Mouse (Mus musculus) lung, embryonic 16.5 days (tissue): ENCODE results near the gene Grxcr1. TPM values are rescaled to one million over a fixed set of nuclear protein-coding genes. Genes with fewer than 3 reads are reported as not detected.

ENCODE experiments used
- ATAC-seq: fragments of 200-750 bp; cut with Nextera tagmentation; 2 replicates; pipeline ENCODE4 v1.8.0; 2017; ENCODE audit warnings: low read depth, mild to moderate bottlenecking, moderate library complexity
- H3K27ac ChIP-seq: fragments of 300-500 bp; sonication (generic); 2 replicates; pipeline ENCODE4 v1.5.1; 2014; ENCODE audit warnings: mild to moderate bottlenecking, control low read depth, low read length
- H3K27me3 ChIP-seq: fragments of 300-500 bp; sonication (generic); 2 replicates; pipeline ENCODE4 v1.6.1; 2014; ENCODE audit warnings: low read depth, low read length, mixed read lengths; ENCODE audit not compliant: control insufficient read depth, insufficient read depth
- H3K36me3 ChIP-seq: fragments of 300-500 bp; sonication (generic); 2 replicates; pipeline ENCODE4 v1.6.1; 2014; ENCODE audit warnings: low read length; ENCODE audit not compliant: control insufficient read depth, insufficient read depth
- H3K4me1 ChIP-seq: fragments of 300-500 bp; sonication (generic); replicated peaks from 2 replicates; pipeline ENCODE4 v1.6.1; 2014; ENCODE audit warnings: low read length, mixed read lengths; ENCODE audit not compliant: control insufficient read depth, insufficient read depth
- H3K4me2 ChIP-seq: fragments of 300-500 bp; sonication (generic); 2 replicates; pipeline ENCODE4 v1.6.1; 2014; ENCODE audit warnings: low read depth, low read length, control low read depth
- H3K4me3 ChIP-seq: fragments of 300-500 bp; sonication (generic); 2 replicates; pipeline ENCODE4 v1.5.1; 2014; ENCODE audit warnings: mild to moderate bottlenecking, low read length, control low read depth
- H3K9ac ChIP-seq: fragments of 300-500 bp; sonication (generic); 2 replicates; pipeline ENCODE4 v1.6.1; 2014; ENCODE audit warnings: low read length, control low read depth
- H3K9me3 ChIP-seq: fragments of 300-500 bp; sonication (generic); 2 replicates; pipeline ENCODE4 v1.6.1; 2016; ENCODE audit warnings: low read length; ENCODE audit not compliant: control insufficient read depth
- WGBS: fragments of 180-500 bp; shearing (Covaris S2); extraction: QIAGEN DNeasy Blood & Tissue Kit; methylation state at CpG from one replicate; pipeline ENCODE4 v1.1.7; 2014; 5-methylcytosine and 5-hydroxymethylcytosine counted together
- polyA plus RNA-seq: library from polyadenylated mRNA; unstranded; fragments of >200 nt; fragmentation: Nextera tagmentation; extraction: Ambion mirVana; gene quantifications from 2 replicates; pipeline ENCODE4 v1.2.1, GENCODE M21; 2015

Grxcr1 gene
- polyA plus RNA-seq, 1 experiment from 2014 or later: not detected

- no peak overlapping the region for H3K4me3 ChIP-seq
- no peak overlapping the region for H3K4me2 ChIP-seq
- H3K4me1 ChIP-seq: no peaks in the 10 kb centered on the region
- no peaks in the 10 kb centered on the region for H3K27me3 ChIP-seq
- no peak overlapping the region for H3K9ac ChIP-seq
- H3K9me3 ChIP-seq: no peaks in the 10 kb centered on the region; the same call in 1 of the 2 replicates
- 57% methylated on average over 4 of the region's 4 CpGs for WGBS
- ATAC-seq: no peak
- no peaks in the 10 kb centered on the region for H3K36me3 ChIP-seq
- no peak overlapping the region for H3K27ac ChIP-seq
Observed at GRCm38 (mm10) chr5:68068694-68069093, 37.1 kb downstream of the Grxcr1 start.

GRCm38 (mm10) chr5:68070308-68070707 lies 38.7 kb downstream of the Grxcr1 start:
- no peaks in the 10 kb centered on the region for H3K36me3 ChIP-seq
- H3K27me3 ChIP-seq: no peaks in the 10 kb centered on the region
- no peak overlapping the region for H3K27ac ChIP-seq
- 79% methylated on average over 3 of the region's 3 CpGs for WGBS
- H3K4me3 ChIP-seq: no peak overlapping the region
- no peaks in the 10 kb centered on the region for H3K4me1 ChIP-seq
- ATAC-seq: no peak
- H3K9me3 ChIP-seq: no peaks in the 10 kb centered on the region; the same call in 1 of the 2 replicates
- H3K9ac ChIP-seq: no peak overlapping the region
- no peak overlapping the region for H3K4me2 ChIP-seq

GRCm38 (mm10) chr5:68071857-68072256 lies 40.2 kb downstream of the Grxcr1 start:
- no peak overlapping the region for H3K27ac ChIP-seq
- H3K27me3 ChIP-seq: no peaks in the 10 kb centered on the region
- ATAC-seq: no peak
- H3K4me3 ChIP-seq: no peak overlapping the region
- 83% methylated on average over 4 of the region's 4 CpGs for WGBS
- no peaks in the 10 kb centered on the region; the same call in 1 of the 2 replicates for H3K9me3 ChIP-seq
- H3K36me3 ChIP-seq: no peaks in the 10 kb centered on the region
- no peak overlapping the region for H3K9ac ChIP-seq
- H3K4me1 ChIP-seq: no peaks in the 10 kb centered on the region
- H3K4me2 ChIP-seq: no peak overlapping the region

DNA sequence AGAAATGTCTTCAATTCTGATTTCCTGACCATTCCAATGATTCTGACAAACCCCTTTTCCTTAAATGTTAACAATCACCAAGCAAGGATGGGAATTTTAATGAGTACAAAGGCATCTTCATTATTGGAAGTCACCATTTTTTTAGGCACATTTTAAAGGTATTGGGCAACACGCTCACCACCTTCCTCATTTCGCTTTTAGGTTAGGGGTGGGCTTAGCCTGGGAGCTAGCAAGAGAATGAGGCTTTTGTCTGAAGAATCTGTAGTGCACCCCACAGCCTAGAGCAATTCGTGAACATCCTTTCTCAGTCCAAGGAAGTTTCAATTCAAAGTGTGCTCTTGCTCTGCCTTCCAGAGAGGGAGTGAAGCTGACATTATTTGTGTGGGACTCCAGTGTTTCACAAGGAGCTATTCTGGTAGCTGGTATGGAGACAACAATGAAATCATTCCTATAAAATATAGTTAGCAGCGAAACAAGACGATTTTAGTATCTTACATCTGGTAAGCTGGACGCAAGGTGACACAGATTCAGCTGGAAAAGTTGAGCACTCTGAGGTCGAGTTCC lies 55.0 kb downstream of the Grxcr1 start:
- WGBS: 74% methylated on average over 7 of the region's 7 CpGs
- H3K27ac ChIP-seq: no peak overlapping the region
- H3K4me1 ChIP-seq: no peaks in the 10 kb centered on the region
- H3K4me3 ChIP-seq: no peak overlapping the region
- no peak for ATAC-seq
- H3K36me3 ChIP-seq: no peaks in the 10 kb centered on the region
- H3K27me3 ChIP-seq: no peaks in the 10 kb centered on the region
- H3K9me3 ChIP-seq: no peaks in the 10 kb centered on the region
- H3K9ac ChIP-seq: no peak overlapping the region
- H3K4me2 ChIP-seq: no peak overlapping the region

DNA sequence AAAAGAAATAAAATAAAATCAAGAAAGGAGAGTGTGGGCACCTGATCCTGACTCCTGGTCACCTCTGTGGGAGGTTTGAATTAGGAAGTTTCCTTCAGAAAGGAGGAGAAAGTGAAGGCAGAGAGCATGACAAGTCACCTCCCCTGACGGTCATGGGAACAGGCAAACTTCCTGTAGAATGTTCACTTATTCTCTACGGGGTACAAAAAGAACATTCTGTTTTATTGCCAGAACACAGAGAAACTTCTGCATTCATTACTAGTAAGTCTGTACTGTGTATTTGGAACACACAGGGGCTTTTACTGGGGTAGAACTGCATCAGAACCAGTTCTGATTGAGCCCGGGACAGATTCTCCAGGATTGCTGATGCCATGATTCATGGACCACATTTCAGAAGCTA lies 55.5 kb downstream of the Grxcr1 start:
- Histone ChIP-seq H3K4me3 (no peak overlapping the region), H3K4me1 (no peaks in the 10 kb centered on the region), H3K27ac (no peak overlapping the region), H3K9me3 (no peaks in the 10 kb centered on the region), H3K9ac (no peak overlapping the region), H3K36me3 (no peaks in the 10 kb centered on the region), H3K4me2 (no peak overlapping the region), H3K27me3 (no peaks in the 10 kb centered on the region)
- no peak for ATAC-seq
- 73% methylated on average over 3 of the region's 3 CpGs for WGBS

DNA sequence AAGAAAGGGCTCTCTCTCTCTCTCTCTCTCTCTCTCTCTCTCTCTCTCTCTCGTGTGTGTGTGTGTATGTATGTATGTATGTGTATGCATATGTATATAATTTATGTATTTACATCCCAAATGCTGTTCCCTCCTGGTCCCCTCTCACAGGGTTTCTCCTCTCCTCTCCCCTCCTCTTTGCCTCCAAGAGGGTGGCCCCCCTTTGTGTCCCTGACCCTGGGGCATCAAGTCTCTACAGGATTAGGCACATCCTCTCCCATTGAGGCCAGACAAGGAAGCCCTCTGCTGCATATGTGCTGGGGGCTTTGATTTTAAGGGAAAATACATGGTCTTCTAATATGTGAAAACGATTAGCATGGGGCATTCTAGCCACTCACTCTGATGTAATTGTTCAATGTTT lies 61.5 kb downstream of the Grxcr1 start:
- no peak for ATAC-seq
- Histone ChIP-seq H3K4me1 (no peaks in the 10 kb centered on the region), H3K36me3 (no peaks in the 10 kb centered on the region), H3K9ac (no peak overlapping the region), H3K27me3 (no peaks in the 10 kb centered on the region), H3K27ac (no peak overlapping the region), H3K4me3 (no peak overlapping the region), H3K4me2 (no peak overlapping the region), H3K9me3 (no peaks in the 10 kb centered on the region)
- 45% methylated on average over 2 of the region's 2 CpGs for WGBS

- ATAC-seq: no peak
- no peak overlapping the region for H3K4me2 ChIP-seq
- H3K9ac ChIP-seq: no peak overlapping the region
- no peaks in the 10 kb centered on the region for H3K36me3 ChIP-seq
- no peak overlapping the region for H3K27ac ChIP-seq
- H3K4me3 ChIP-seq: no peak overlapping the region
- no peaks in the 10 kb centered on the region for H3K27me3 ChIP-seq
- no peaks in the 10 kb centered on the region for H3K9me3 ChIP-seq
- 80% methylated on average over 5 of the region's 5 CpGs for WGBS
- no peaks in the 10 kb centered on the region for H3K4me1 ChIP-seq
Observed at GRCm38 (mm10) chr5:68097665-68098624, 66.3 kb downstream of the Grxcr1 start.

GRCm38 (mm10) chr5:68112430-68113036 lies 80.9 kb downstream of the Grxcr1 start:
- no peak overlapping the region for H3K4me2 ChIP-seq
- no peak overlapping the region for H3K27ac ChIP-seq
- H3K36me3 ChIP-seq: no peaks in the 10 kb centered on the region
- H3K27me3 ChIP-seq: no peaks in the 10 kb centered on the region
- no peaks in the 10 kb centered on the region for H3K9me3 ChIP-seq
- no peaks in the 10 kb centered on the region for H3K4me1 ChIP-seq
- no peak for ATAC-seq
- no peak overlapping the region for H3K9ac ChIP-seq
- 56% methylated on average over 6 of the region's 6 CpGs for WGBS
- H3K4me3 ChIP-seq: no peak overlapping the region

DNA sequence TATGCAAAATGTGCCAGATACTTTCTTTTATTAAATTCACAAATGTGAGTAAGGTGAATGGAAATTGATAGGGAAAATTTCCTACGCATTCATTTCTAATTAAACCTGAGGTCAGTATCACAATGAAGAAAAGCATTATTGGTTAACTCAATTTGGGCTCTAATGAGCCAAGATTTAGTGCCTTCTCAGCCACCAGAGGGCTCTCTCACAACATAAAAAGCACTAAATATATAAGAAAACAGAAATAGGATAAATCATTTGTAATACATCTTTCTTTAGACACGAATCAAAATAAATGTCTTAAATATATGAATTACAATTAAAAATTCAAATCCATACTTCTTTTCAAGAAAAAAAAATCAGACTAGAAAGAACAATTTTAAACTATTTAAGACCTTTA lies 89.2 kb downstream of the Grxcr1 start:
- no peak overlapping the region for H3K27ac ChIP-seq
- no peak overlapping the region for H3K4me2 ChIP-seq
- no peaks in the 10 kb centered on the region for H3K36me3 ChIP-seq
- no peak overlapping the region for H3K9ac ChIP-seq
- 39% methylated on average over 2 of the region's 2 CpGs for WGBS
- H3K4me1 ChIP-seq: no peaks in the 10 kb centered on the region
- no peaks in the 10 kb centered on the region for H3K27me3 ChIP-seq
- no peak overlapping the region for H3K4me3 ChIP-seq
- no peaks in the 10 kb centered on the region for H3K9me3 ChIP-seq
- no peak for ATAC-seq
